Mouse (Mus musculus) left cerebral cortex, postnatal 36 days (tissue): ENCODE data around the gene Ttll5. TPM values are rescaled to one million over a fixed set of nuclear protein-coding genes. Genes with fewer than 3 reads are reported as not detected.
A peak's percentile ranks its signal among the peaks of the same experiment; 100 is the strongest.

ENCODE experiments used
- DNase-seq, 2 experiments: peaks; one replicate each; pipeline ENCODE4 v3.0.0; 2021 to 2022; ENCODE audit warnings: low spot score in 2 of 2, mixed read lengths in 1 of 2
- intact Hi-C: fragments of 180-260 bp; cut with DNase I; formaldehyde crosslinking; loops from one replicate; pipeline ENCODE4 v1.15.1; 2025
- total RNA-seq, 2 experiments: library from RNA; stranded (reverse); gene quantifications; 2 replicates each; pipeline ENCODE4 v1.2.3; 2021

The Ttll5 gene
- total RNA-seq, 2 experiments from 2014 or later: 39.5 to 49.1 TPM

DNA sequence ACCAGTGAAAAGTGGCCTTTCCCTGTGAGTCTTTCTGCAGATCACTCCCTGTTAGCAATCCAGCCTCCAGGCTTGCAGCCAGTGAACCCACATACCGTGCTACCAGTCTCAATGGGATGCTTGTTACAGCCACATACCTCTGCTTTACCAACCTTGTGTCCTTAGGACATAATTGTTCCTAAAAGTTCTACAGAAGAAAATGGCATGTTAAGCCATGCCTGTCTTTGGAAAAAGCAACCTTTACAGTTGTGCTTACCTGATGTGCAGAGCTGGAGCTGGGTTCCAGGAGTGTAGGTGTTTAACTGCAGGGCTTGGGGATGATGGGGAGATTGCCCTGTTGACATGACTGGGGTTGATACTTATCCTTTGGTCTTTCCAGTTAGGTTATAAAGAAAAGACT, 203.3 kb downstream of the Ttll5 start:
- intact Hi-C loops: no loop called here
- no peak for DNase-seq

DNA sequence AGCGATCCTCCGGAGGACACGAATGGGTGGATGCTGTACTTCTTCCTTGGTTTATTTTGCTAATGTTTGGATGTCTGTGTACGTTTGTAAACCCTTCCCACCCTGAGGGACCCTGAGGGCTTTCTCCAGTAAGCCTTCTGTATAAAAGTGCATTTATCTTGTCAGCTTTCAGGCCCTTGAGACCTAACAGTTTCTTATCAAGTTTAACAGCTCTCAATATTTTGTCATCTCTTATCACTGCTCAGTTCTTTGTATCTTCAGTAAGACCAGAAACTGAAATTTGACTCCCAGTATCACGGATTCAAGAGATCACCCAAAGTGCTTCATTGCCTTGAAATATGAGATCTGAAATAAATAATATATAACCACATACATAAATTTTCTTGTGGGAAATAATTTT, 206.5 kb downstream of the Ttll5 start:
- no peak for DNase-seq
- intact Hi-C loops: no loop called here

DNA sequence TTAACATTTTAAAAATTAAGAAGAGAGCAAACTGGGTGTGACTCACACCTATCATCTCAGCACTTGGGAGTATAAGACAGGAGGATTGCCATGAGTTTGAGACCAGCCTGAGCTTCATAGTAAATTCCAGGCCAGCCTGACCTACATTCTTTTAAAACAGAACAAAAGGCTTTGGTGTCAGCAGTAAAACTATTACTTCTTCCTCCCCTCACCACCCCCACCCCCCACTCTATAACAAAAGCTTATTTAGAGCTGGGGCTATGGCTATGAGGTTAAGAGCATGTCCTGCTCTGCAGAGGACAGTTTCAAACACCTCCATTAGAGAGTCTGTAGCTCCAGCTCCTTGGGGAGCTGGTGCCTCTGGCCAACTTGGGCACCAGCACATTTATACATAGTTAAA, 211.1 kb downstream of the Ttll5 start:
- intact Hi-C loops: no loop called here

DNA sequence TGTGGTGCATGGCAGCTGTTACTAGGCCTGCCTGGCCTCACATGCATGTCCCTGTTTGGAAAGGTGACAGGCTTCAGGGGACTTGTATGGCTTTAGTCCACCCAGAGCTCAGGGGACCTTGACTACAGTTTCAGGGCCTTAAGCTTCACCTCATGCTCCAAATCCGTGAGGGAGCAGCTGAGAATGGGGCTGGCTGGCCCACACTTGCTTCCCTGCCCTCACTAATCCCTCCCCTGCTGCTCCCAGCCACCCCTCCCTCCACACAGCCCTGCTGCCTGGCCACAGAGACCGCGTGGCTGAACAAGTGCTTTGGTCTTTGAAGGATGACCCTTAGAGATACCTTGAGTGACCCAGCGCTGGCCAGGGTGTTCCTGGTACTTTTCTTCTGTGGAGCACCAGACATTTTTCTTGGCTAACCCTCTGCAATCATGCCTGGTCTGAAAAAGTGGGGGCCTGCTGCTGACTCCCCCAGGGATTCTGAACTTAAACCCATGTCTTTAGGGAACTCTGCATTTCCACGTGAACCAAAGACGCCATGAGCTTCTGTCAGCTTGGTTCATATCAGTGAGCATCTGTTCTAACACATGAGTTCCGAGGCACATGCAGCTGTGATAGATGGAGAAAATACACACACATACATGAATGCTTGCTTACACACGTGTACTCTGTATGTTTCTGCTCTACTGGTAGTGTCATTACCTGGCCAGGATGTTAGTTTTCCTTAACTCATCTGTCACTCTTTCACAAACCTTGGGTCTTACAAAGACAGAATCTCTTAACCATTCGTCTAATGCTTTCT, 212.1 kb downstream of the Ttll5 start:
- intact Hi-C loops: no loop called here
- no peak for DNase-seq

More for the DNA sequence above, 211.1 kb downstream of the Ttll5 start:
- no peak for DNase-seq

DNA sequence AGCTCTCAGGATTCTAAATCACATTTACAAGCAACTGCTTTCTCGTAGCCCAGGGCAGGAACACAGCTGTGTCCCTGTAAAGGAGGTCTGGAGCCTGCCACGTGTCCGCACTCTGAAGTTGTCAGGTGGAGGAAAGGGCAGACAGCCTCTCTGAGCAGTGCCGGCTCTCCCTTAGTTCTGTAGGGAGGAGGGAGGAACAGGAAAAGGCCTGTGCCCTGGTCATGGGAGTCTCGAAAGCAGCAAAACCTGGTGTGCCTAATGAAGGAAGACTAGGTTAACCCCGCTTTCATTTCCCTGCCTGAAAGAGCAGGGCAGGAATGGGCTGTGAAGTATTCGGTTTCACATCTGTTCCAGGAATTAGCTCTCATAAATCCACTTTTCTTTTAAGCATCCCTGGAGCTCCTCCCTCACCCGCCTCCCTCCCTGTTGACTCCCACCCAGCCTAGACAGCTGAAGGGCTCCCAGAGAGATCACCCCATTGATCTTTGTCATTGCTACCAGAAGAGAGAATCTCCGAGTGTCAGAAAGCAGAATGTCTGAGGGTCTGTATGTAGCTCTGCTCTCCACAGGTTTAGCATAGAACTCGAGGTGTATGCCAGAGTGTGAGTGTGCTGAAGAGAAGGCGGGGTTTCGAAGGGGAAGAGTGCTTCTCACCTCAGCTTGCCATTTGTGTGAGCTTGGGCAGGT, 212.9 kb downstream of the Ttll5 start:
- intact Hi-C loops: no loop called here
- no peak for DNase-seq

DNA sequence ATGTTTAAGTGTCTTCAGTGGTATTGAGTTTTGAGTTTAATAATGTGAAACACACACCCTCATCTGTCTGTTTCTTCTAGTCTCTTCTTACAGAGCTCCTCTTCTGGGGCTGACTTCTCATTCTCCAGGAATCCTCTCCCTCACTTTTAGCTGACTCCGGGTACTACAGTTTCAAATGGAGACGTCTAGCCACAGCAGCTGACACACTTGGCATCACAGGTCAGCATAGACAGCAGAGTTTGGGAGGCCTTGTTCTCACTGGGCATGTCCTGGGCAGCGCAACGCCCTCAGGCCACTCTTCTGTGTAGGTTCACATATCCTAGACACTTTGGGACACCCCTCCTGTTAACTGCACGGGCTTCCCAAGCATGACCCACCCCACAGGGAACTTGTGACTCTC, 214.6 kb downstream of the Ttll5 start:
- DNase-seq: no peak
- intact Hi-C loops: no loop called here

DNA sequence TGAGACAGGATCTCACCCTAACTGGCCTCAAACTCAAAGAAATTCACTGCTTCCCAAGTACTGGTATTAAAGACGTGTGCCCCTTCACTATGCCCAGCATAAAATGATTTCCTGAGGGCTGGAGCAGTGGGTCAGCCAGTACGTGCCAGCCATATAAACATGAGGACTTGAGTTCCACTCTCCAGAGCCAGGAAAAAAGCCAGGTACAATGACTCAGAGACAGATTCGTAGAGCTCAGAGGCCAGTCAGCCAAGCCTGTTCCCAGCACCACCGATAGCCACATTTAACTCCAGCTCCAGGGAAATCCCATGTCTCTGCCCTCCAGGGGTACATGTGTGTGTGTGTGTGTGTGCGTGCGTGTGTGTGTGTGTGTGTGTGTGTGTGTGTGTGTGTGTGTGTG, 215.3 kb downstream of the Ttll5 start:
- intact Hi-C loops: no loop called here
- no peak for DNase-seq

DNA sequence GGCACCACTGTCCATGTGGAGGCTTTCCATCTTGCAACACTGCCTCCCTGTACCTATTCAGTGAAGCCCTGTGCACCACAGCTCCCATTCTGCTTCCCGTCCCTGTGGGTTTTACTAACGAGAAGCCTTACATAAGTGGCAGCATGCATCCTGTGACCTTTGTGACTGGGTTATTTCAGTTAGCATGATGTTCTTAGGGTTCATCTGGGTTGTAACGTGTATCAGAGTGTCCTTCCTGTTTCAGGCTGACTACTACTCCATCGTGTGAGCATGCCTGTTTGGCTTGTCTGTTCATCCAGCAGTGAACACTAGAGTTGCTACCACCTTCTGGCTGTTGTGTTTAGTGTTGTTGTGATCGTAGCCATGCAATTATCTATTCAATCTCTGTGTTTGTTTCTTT, 221.7 kb downstream of the Ttll5 start:
- no peak for DNase-seq
- intact Hi-C loops: no loop called here

DNA sequence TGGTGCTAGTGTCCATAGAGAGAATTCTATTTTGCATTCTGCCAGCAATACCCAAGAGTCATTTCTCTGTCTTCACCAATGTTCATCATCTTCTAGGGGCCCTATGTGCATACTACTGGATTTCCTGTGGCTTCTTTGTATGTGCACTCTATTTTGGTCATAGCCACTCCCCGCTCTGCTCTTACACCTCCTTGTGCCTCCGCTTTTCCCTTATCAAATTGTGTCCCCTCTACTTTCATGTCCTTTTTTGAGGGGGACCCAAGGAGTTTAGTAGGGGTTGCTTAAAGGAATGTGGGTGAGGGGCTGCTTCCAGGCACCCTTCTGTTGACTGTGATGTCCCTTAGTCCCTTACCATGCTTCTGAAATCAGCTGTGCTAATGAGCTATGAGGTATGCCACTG, 222.3 kb downstream of the Ttll5 start:
- intact Hi-C loops: no loop called here
- DNase-seq: no peak

DNA sequence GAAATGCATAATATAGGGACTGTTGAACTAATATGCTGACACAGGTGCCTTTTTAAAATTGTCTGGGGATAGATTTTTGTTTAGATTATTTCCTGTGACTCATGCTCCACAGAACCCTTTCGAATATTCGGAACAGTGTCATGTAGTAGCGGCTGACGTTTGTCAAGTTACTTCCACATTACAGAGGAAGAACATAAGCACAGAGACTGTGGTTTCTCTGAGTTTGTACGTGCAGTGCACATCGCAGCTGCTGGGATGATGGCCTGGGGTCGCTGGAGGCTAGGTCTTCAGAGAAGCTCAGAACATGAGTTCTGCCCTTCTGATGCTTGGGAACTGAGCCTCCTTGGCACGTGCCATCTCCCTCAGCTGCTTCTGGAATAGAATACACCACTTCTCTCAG, 222.9 kb downstream of the Ttll5 start:
- DNase-seq: no peak
- intact Hi-C loops: no loop called here

DNA sequence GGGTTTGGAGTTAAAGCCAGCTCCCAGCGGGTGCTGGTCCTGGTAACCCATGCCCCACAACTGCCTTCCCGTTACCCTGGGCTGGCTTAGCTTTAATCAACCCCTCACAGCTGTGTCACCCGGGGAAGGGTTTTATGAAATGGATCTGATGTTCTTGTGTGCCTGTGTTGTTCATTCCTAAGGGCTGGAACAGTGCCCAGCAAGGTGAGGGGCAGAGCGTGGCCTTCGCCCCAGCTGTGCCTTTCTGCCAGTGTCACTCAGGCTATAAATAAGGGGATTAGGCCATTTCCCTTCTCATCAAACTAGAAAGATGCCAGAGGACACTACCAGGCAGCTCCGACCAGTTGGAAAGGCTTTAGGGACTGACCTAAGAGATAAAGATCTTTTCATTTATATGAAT, 225.4 kb downstream of the Ttll5 start:
- intact Hi-C loops: no loop called here
- DNase-seq: no peak

DNA sequence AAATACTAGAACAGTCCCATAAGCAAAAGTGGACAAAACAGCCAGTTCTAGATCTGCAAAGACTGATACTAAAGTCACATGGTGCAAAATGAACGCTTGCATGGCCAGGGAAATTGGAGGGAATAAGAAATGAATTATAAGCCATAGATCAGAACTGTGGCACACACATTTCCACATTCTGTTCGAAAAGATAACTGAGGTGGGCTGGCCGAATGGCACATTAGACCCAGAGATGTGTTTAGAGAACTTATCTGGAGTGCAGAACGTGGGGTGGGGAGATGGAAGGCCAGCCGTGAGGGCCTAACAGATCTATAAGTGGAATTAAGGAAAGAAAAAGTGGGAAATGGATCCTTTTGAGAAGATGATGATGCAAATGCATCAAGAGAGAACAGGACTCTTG, 227.0 kb downstream of the Ttll5 start:
- no peak for DNase-seq
- intact Hi-C loops: no loop called here

DNA sequence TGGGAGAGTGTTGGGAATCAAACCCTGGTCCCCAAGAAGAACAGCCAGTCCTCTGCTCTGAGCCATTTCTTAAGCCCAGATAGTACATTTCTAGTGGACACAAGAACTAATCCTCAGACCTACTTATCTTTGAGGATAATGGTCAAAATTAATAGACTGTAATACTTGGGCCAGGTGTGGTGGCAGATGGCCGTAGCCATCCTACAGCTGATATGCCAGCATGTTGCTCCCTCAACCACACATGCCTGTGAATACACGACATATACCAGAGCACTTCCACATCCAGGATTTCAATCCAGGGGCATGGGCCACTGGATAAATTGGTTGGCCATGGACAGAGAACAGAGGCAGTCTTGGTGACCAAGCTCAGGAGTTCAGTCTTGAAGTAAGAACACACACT, 230.8 kb downstream of the Ttll5 start:
- DNase-seq: no peak
- intact Hi-C loops: no loop called here

DNA sequence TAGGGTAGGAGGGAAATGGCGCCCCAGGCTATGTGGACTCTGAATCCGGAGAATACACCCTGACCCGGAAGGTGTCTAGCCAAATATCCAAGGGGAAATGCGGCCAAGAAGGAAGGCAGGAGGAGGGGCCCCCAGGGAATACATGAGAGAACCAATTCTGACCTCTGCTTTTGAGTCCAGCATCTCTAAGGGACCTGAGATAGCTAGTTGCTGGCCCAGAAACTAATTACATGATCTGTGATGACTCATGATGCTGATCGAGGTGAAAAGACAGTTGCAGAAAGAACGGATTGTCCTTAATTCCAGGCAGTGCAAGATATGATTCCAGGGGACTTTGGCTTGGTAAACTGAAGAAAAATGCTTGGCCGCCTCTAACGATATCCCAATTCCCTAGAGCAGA, 232.5 kb downstream of the Ttll5 start:
- intact Hi-C loops: no loop called here
- DNase-seq: no peak

DNA sequence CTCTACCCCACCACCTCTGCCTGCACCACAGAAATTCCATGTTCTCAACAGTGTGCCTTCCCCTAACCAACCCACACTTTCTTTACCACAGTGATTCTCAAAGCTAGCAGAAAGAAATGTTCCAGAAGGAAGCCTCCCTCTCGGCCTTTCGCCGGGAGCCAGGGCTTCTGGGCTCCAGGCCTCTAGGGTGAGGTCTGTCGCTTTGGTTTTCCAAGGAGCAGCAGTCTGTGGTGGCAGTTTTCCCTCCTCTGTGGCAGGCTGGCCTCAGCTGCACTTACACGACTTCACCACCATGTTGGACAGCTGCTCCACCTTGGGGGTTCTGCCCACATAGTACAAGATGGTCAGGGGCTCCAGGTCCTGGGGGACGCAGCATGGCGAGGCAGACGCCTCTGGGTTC, 233.1 kb downstream of the Ttll5 start:
- DNase-seq: no peak
- intact Hi-C loops: no loop called here

DNA sequence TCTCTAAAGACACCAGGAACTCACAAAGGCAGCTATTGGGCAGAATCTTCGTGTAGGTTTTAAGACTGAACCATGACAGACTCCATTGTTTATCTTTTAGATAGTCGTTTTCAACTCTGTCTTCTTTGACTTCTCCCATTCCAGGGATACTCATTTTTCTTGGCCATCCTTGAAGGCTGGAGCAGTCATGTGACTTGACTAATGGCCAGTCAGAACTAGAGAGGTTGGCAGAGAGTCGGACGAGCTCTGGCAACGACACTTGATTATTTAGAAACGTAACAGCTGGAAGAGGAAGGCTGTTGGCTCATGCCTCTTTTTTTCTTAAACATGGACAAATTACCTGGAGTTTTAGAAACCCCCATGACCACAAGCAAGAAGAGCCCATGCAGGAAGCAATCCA, 234.9 kb downstream of the Ttll5 start:
- intact Hi-C loops: no loop called here
- no peak for DNase-seq

DNA sequence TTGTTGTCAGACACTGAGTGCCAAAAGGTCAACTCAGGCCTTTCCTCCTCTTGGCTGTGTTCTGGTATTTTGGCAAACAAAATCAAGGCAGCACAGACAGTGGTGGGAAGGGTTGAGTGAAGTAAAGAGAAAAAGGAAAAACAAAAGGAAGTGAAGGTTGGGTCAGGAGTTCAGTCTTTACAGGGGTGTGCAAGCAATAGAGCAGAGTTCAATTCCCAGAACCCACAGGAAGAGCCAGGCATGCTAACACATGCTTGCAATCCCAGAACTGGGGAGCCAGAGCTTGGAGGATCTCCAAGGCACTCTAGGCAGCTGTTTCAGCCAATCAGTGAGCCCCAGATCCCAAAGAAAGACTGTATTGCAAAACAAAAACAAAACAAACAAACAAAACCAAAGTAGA, 240.3 kb downstream of the Ttll5 start:
- DNase-seq: no peak
- intact Hi-C loops: no loop called here

DNA sequence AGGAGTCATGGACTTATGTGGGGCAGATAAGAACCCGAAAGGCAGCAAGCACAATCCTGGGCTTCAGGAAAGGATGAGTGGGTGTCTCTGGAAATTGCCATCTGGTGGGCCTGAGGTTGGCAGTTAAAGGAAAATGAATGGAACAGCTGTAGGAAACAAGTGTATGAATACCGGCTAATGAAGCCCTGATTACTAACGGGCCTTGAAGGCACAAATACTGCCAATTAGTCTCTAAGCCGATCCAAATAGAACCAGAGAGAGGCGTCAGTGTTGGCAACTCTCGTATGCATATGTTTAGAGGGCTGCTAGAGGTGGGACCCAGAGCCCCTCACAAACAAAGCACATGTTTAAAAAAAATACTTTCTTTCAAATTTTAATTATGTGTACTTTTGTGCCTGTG, 247.0 kb downstream of the Ttll5 start:
- no peak for DNase-seq
- intact Hi-C loops: no loop called here

DNA sequence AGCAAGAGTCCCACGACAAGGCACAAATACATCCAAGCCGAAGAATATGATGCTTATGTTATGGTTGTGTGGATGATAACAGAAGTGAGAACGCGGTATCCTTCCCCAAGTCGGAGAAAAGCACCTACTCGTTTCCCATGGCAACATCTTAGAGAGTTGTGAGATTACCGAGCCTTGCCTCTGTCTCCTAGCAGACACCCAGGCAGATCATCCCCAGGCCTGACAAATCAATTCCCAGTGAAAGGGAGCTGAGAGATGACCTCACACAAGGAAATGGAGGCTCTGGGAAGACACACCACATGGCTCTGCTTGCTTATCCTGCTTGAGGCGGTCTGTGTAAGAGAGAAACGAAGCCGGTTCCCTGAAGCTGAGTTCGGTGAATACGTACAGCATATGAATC, 250.2 kb downstream of the Ttll5 start:
- intact Hi-C loops: no loop called here
- peak; percentile 30 to 40 for DNase-seq

DNA sequence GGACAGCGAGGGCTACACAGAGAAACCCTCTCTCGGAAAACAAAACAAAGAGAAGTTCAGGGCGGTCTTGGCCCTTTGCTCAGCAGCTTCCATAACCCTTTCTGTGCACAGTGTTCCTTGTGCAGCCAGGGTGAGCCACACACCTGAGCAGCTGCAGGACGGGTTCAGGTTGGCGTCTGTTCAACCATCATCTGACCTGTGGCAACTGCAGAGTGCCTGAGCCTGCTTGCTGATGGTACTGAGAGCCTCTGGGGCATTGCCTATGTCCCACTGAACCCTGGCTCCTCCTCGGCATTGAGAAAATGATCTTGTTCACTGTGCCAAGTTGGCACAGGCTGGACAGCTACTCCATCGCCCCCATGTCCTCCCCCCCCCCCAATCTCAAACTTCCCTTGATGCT, 250.9 kb downstream of the Ttll5 start:
- no peak for DNase-seq
- intact Hi-C loops: no loop called here

DNA sequence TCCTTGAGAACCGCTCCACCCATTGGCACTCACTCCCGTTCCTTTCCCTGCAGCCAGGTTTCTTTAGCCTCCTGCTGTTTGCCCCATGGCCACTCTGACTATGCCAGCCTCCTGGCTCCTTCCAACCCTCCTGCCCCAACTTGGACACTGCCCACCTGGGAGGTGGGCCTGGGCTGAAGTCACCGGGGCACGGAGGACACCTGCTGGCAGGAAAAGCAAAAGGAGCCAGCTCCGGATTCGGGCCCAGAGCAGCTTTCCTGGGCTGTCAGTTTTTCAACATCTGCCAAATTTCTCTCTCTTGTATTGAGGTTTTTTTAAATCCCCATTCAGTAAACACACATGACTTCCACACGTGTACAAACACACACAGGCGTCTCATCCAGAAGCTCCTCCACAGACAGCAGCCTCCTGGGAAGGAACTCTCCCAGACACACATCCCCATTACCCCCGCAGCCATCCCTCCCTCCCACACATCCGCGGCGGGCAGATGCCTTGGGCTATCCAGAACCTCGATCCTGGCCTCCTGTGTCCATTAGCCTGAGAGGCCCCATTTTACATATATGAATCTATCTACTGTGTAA, 252.0 kb downstream of the Ttll5 start:
- intact Hi-C loops: no loop called here
- peak; percentile 56 to 58 for DNase-seq
